Mouse (Mus musculus): ENCODE results near the gene Pxdc1. TPM values are rescaled to one million over a fixed set of nuclear protein-coding genes. Genes with fewer than 3 reads are reported as not detected.

Gene Pxdc1
- polyA plus RNA-seq, 1 experiment = 131 TPM

- DNase-seq = no peak
- 76% methylated on average over 1 of the region's 1 CpGs for WGBS
- Histone ChIP-seq H3K4me1 (ENCODE audit: control insufficient read depth, insufficient read depth, low read length) (peaks cover 2% of the 10 kb centered on the region; the same call in 1 of the 2 replicates), H3K4me3 (replicated peaks; ENCODE audit: extremely low read depth, low read depth, low read length) (no peak overlapping the region)
- TF ChIP-seq CTCF (IDR thresholded peaks at IDR 0.05; ENCODE audit: insufficient read depth, low read length) (no peak), POLR2A (IDR thresholded peaks at IDR 0.05; ENCODE audit: borderline replicate concordance, extremely low read depth, low read depth, low read length) (no peak)
Observed at GRCm38 (mm10) chr13:34609711-34610110, 43.6 kb downstream of the Pxdc1 start.

- WGBS = 86% methylated on average over 2 of the region's 2 CpGs
- peaks cover 5% of the 10 kb centered on the region; the same call in 1 of the 2 replicates for H3K4me1 ChIP-seq (ENCODE audit: control insufficient read depth, insufficient read depth, low read length)
- no peak for DNase-seq
- H3K4me3 ChIP-seq (replicated peaks; ENCODE audit: extremely low read depth, low read depth, low read length) = no peak overlapping the region
- TF ChIP-seq POLR2A (IDR thresholded peaks at IDR 0.05; ENCODE audit: borderline replicate concordance, extremely low read depth, low read depth, low read length) (no peak), CTCF (IDR thresholded peaks at IDR 0.05; ENCODE audit: insufficient read depth, low read length) (no peak)
Observed at GRCm38 (mm10) chr13:34607079-34607478, 46.2 kb downstream of the Pxdc1 start.

GRCm38 (mm10) chr13:34605884-34606283 lies 47.4 kb downstream of the Pxdc1 start:
- WGBS = 93% methylated on average over 3 of the region's 3 CpGs
- no peak for DNase-seq
- Histone ChIP-seq H3K4me1 (ENCODE audit: control insufficient read depth, insufficient read depth, low read length) (peaks cover 5% of the 10 kb centered on the region; the same call in 1 of the 2 replicates), H3K4me3 (replicated peaks; ENCODE audit: extremely low read depth, low read depth, low read length) (no peak overlapping the region)
- no peak for TF ChIP-seq POLR2A (IDR thresholded peaks at IDR 0.05; ENCODE audit: borderline replicate concordance, extremely low read depth, low read depth, low read length)
- no peak for TF ChIP-seq CTCF (IDR thresholded peaks at IDR 0.05; ENCODE audit: insufficient read depth, low read length)

GRCm38 (mm10) chr13:34605206-34605605 lies 48.1 kb downstream of the Pxdc1 start:
- no peak for TF ChIP-seq POLR2A (IDR thresholded peaks at IDR 0.05; ENCODE audit: borderline replicate concordance, extremely low read depth, low read depth, low read length)
- WGBS = 78% methylated on average over 5 of the region's 5 CpGs
- no peak for DNase-seq
- no peak overlapping the region for H3K4me3 ChIP-seq (replicated peaks; ENCODE audit: extremely low read depth, low read depth, low read length)
- peaks cover 5% of the 10 kb centered on the region; the same call in 1 of the 2 replicates for H3K4me1 ChIP-seq (ENCODE audit: control insufficient read depth, insufficient read depth, low read length)

- DNase-seq = no peak
- Histone ChIP-seq H3K4me3 (replicated peaks; ENCODE audit: extremely low read depth, low read depth, low read length) (no peak overlapping the region), H3K4me1 (ENCODE audit: control insufficient read depth, insufficient read depth, low read length) (peaks cover 5% of the 10 kb centered on the region; the same call in 1 of the 2 replicates)
- TF ChIP-seq POLR2A (IDR thresholded peaks at IDR 0.05; ENCODE audit: borderline replicate concordance, extremely low read depth, low read depth, low read length) (no peak), CTCF (IDR thresholded peaks at IDR 0.05; ENCODE audit: insufficient read depth, low read length) (no peak)
- WGBS = 67% methylated on average over 1 of the region's 1 CpGs
Observed at GRCm38 (mm10) chr13:34604406-34604805, 48.9 kb downstream of the Pxdc1 start.

- H3K4me3 ChIP-seq (replicated peaks; ENCODE audit: extremely low read depth, low read depth, low read length) = no peak overlapping the region
- peaks cover 5% of the 10 kb centered on the region; the same call in 1 of the 2 replicates for H3K4me1 ChIP-seq (ENCODE audit: control insufficient read depth, insufficient read depth, low read length)
- TF ChIP-seq CTCF (IDR thresholded peaks at IDR 0.05; ENCODE audit: insufficient read depth, low read length) (no peak), POLR2A (IDR thresholded peaks at IDR 0.05; ENCODE audit: borderline replicate concordance, extremely low read depth, low read depth, low read length) (no peak)
- no peak for DNase-seq
- WGBS = 55% methylated on average over 2 of the region's 2 CpGs
Observed at GRCm38 (mm10) chr13:34602757-34603156, 50.5 kb downstream of the Pxdc1 start.

- TF ChIP-seq CTCF (IDR thresholded peaks at IDR 0.05; ENCODE audit: insufficient read depth, low read length) = no peak
- TF ChIP-seq POLR2A (IDR thresholded peaks at IDR 0.05; ENCODE audit: borderline replicate concordance, extremely low read depth, low read depth, low read length) = no peak
- DNase-seq = no peak
- no peak overlapping the region for H3K4me3 ChIP-seq (replicated peaks; ENCODE audit: extremely low read depth, low read depth, low read length)
- no peaks in the 10 kb centered on the region for H3K4me1 ChIP-seq (ENCODE audit: control insufficient read depth, insufficient read depth, low read length)
Observed at GRCm38 (mm10) chr13:34596797-34597196, 56.5 kb downstream of the Pxdc1 start.

Other genes starting within 250 kb of the Pxdc1 start
- gene Fam50b, start 81.4 kb upstream of the Pxdc1 start, polyA plus RNA-seq (2012; rRNA removed) = 0.27 TPM in 1 of 2 replicates, not detected in the other
- gene Prpf4b, start 221.8 kb upstream of the Pxdc1 start, polyA plus RNA-seq (2012; rRNA removed) = 10.3 and 19.7 TPM in 2 replicates

All from lung, adult 2 months (tissue).